Mouse (Mus musculus): ENCODE measurements around the gene Dppa3.

The Dppa3 gene

GRCm38 (mm10) chr6:122669406-122670200, 43.4 kb downstream of the Dppa3 start:
- peak; percentile 97 for DNase-seq

- DNase-seq, result no peak
These were observed 44.0 kb downstream of the Dppa3 start for GRCm38 (mm10) chr6:122670201-122670551.

- no peak for DNase-seq
These were observed 44.6 kb downstream of the Dppa3 start for GRCm38 (mm10) chr6:122670841-122671240.

- peak; percentile 27 for DNase-seq
These were observed 46.5 kb downstream of the Dppa3 start for GRCm38 (mm10) chr6:122672746-122673145.

All from lung, postnatal 36 days (tissue).